Mouse (Mus musculus) lung, postnatal 25 days (tissue): ENCODE measurements around the gene Gm17949.
A peak's percentile ranks its signal among the peaks of the same experiment; 100 is the strongest.

Experiments used
- DNase-seq: peaks from one replicate; pipeline ENCODE4 v3.0.0; 2022; ENCODE audit warnings: low spot score

Gm17949 gene

DNA sequence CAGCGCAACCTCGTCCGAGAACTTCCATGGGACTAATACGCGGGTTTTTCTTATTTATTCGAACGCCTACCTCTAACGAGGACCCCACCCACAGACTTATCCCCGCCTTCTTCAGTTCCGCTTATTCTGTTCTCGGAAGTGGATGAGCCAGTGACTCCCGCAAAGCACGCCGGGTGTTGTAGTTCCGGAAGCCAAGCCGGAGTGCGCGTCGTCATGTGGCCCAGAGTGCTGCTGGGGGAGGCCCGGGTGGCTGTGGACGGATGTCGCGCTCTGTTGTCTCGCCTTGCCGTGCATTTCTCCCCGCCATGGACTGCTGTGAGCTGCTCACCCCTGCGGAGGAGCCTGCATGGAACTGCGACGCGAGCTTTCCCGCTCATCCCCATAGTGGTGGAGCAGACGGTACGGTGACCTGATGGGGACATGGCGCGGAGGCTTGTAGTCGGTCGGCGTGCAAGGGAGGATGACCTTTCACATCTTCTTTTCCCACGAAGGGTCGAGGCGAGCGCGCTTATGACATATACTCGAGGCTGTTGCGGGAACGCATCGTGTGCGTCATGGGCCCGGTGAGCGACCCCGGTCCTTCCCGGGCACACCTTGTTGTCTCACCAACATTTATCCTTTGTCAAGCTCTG, 21.0 kb upstream of the Gm17949 start, which contains the start of gene Clpp:
Gene Clpp, plus strand, starts transcription at position 191 of the 632 bp plus-strand sequence.
- DNase-seq, result peak; percentile 98

DNA sequence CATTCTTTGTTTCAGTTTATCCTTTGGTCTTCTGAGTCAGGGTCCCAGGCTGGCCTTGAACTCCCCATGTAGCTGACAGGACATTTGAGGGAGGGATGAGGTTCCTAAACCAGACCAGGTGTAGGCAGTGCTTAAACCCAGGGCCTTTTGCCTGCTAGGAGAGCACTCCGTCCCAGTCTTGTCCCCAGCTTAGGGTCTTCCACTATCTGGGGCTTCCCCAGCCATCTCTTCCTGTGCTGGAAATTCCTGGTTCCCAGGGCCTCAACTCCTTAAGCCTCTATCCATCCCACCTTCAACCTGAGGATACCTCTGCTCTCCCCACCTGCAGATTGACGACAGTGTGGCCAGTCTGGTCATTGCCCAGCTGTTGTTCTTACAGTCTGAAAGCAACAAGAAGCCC, 20.3 kb upstream of the Gm17949 start:
- DNase-seq, result no peak

DNA sequence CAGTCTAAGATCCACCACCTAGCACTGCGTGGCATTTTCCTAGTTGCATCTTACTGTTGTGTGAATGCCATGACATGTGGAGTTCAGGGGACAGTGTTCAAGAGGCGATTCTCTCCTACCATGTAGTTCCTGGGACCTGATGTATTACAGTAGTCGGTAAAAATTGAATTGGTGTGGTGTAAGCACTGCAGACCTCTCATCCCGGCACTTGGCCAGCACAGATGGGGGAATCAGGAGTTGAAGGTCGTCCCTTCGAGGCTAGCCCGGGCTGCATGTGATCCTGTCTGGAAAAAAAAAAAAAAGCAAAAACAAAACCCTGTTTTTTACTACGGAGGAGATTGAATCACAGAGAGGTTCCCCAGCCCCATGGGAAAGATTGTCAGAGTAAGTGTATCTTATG, 16.2 kb upstream of the Gm17949 start:
- no peak for DNase-seq

DNA sequence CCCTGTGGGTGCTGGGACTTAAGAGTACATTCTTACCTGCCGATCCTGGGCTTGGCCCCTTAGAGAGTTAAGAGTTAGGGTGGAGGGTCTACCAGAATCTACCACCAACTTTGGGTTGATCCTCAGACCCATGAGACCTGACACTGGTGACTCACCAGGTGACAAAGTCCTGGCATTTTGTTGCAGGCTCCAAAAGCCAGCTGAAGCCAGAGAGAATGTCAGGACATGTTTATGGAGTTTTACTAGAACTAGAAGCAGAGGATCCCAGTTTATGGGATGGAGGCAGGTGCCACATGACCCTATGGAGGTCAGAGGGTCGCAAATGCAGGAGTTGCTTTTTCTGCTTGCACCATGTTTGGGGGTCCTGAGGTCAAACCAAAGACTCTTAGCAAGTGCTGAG, 14.8 kb upstream of the Gm17949 start:
- no peak for DNase-seq

DNA sequence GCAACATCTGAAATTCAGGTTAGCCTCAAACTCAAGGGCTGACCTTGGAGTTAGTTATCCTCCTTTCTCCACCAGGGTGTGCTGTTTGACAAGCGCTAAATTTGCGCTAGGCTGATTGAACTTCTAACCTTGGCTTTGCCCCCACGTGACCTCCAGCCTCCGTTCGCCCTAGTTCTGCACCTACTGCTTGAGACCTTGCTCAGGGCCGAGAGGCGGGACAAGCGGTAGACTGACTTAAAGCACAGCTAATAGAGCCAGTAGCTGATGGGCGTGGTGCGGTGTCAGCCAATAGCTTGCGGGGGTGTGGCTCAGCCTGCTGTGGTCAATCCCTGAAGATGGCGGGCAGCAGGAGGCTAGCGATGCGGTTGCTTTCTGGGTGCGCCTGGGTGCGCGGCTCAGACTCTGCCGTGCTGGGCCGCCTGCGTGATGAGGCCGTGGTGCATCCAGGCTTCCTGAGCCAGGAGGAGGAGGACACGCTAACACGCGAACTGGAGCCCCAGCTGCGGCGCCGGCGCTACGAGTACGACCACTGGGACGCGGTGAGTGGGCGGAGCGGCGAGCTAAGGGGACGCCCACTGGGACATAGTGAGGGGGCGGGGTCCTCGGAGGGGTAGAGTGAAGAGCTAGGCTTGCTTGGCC, 14.1 kb upstream of the Gm17949 start, which contains the start of gene Alkbh7:
Gene Alkbh7, plus strand, starts transcription at position 311 of the 639 bp plus-strand sequence.
- peak; percentile 99 for DNase-seq

DNA sequence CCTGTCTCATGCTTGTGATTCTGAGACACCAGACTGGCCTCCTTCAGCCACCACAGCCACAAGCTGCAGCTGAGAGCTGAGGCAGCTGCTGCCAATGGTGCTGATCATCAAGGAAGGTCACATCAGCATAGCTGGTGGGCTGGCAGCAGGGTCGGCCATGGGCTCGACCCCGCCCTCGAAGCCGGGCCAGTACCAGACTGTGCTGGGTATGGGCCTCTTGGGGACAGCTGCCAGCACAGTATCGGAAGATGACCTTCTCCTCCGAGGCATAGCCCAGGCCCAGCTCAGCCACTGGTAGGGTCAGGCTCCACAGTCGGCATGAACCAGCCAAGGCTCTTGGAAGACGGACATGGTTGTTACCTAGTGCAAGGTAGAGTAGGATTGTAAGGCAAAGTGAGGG, 11.9 kb upstream of the Gm17949 start:
- DNase-seq, result no peak

DNA sequence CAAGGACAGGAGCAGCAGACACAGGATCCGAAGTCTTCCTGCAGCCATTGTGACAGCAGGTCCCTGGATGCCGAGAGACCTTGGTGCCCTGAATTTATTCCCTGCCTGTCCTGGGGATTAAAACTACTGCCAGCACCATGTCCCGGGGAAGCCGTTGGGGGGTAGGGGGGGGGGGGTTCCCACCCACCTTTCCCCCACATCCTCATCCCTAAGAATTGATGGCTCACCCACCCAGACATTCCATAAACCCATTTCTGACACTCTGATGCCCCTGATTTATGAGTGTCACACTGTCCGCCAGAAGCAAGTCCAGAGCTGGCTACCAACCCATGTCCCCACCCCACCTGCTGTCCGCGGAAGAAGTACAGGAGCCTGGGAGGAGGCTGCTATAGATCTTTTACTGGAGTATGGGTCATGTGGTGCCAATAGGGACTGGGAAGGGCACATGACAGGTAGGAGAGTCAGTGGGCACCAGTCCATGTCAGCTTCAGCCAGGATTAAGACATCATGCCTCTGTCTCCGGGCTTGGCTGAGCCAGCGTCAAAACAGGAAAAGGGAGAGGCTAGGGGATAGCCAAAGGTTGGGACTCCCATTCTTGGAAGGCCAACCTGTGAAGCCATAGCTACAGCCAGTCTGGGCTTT, 11.2 kb upstream of the Gm17949 start, which contains the start of gene Pspn:
Gene Pspn, minus strand, starts transcription at position 51 of the 642 bp plus-strand sequence.
- DNase-seq, result no peak

DNA sequence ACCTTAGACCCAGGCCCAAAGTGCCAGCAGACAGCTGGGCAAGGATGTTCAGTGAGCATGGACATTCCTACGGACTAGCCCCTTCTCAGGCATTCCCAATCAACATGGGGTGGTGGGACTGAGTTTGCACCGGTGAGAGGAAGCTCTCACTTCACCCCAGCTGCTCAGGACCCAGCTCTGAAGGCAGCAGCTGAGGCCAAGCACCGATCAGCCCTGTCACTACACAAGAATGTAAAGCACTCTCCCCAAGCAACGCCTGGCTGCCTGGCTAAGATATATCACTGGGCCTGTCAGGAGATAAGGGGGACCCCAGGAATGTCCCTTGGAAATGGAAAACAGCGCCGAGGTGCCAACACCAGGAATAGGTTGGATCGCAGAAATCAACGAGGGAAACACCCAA, 10.0 kb upstream of the Gm17949 start:
- no peak for DNase-seq

DNA sequence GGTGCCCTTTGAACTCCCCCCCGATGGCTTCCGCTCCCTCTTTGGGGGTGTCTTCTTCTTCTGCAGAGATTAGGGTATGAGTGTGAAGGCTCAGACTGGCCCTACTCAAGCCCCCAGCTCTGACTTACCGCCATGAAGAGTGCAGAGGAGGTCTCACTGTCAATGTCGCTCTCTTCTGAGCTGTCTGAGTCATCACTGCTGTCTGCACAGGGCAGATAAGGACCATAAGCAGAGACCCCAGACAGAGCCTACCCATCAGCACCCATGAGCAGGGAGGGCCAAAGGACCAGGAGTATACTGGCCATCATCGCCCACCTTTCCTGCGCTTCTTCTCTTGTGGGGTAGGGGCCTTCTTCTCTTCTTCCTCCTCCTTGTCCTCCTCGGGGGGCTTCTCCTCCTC, 7.3 kb upstream of the Gm17949 start:
- no peak for DNase-seq

DNA sequence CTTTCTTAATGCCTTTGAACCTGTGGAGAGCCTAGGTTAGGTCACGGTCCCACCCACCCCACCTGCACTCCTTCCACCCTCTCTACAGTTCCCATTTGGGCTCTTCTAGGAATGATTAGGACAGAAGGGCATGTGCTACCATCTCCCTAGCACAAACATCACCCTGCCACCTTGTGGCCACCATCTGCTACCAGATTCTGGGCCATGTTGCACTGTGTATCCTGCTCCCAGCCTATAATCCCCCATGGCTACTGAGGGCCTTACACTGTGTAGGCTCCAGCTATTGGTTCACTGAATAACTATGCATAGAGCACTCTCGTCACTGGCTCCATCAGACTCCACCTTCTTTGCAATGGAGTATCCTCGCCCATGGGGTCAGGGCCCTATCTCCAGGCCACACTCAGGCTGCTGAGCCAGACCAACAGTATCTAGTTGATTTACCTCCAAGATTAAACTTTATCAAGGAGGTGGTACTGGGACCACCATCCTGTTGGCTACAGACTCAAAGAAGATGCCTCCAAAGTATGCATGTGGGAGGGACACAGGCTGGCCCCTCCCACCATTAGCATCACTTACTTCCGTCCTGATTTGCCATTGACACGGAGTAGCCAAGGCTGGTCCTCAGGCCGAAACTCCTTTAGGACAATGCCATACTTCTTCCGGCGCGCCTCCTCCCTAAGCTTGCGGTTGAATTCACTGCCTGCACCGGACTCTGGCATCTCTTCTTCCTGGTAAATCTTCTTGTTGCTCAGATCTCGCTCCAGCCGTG, 3.9 kb upstream of the Gm17949 start:
- no peak for DNase-seq

DNA sequence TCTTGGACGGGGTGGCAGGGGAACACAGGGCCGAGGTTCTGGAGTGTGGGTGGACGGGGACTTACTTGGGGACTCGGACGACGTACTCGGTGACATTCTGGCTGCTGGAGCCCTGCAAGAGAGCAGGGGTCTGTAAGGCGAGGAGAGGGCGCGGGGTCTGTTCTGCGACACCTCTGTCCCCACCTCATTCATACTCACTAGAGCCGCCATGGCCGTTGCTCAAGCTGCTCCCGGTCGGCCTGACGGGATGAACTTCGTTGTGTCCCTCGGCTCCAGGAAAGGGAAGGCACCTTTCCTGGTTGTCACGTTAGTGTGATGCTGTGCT, 396 bp upstream of the Gm17949 start:
- no peak for DNase-seq

DNA sequence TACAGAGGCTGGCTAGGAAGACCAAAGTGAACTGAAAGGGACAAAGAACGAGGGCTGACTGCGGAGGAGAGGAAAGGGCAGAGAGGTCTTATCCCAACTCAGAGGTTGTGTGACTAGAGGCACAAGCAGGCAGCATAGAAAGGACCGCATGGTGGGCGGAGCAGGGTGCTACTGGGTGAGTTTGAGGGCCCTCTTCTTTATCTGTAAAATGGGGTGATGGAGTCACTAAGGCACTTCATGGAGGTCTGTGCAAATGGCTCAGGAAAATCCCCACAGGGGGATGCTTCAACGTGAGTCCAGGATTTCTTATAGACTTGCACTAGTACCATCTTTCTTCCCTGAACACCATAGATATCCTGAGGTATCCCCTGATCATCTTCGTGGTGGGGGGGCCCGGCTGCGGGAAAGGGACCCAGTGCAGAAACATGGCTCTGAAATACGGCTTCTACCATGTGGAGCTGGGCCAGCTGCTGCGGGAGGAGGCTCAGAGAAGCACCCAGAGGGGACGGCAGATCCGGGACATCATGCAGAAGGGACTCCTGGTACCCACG, 1.1 kb downstream of the Gm17949 start:
- no peak for DNase-seq

DNA sequence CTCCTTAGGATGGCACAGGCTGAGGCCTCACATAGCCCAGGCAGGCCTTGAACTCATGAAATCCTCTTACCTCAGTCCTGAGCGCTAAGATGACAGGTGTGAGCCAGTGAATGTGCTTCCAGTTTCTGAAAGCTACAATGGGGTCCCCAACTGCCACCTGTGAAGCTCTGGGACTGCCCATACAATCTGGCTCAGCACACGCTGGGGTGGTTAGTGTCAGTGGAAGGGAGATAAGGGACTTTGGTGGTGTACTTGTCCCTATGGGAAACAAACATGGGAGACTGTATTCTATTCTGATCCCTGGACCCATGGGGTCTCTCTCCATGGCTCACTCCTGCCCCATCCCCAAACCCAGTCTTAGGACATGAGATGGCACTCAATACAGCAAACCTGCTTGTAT, 8.4 kb downstream of the Gm17949 start:
- DNase-seq, result no peak

DNA sequence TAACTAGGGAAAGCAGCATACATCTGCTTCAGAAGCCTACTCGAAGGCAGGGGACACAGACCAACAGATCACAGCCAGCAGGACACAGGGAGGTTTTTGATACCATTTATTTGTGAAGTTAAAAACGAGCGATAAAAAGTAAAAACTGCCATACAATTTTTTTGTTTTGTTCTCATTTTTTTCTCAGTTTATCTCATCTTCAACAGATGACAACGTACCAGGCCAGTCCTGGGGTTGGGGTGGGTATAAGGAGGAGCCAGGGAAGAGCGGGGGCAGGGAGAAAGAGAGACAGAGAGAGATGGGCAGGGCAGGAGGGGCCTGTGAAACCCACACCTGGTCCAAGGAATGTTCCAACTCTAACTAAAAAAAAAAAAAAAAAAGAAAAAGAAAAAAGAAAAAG, 9.7 kb downstream of the Gm17949 start:
- DNase-seq, result no peak

DNA sequence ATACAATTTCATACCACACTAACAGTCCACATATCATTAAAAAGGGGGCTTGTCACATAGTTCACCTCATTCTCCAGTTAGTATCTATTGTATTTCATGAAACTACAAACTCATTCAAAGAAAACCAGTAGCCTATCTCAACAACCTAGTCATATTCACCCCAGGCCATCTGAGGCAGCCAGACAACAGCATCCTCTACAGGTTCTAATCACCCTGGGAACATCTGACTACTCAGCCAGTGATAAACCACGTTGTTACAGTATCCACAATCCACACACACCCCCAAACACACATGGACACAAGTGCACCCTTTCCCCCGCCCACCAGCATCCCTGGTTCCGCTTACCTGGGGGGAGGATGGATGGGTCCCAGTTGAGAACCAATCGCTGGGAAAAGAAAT, 16.2 kb downstream of the Gm17949 start:
- DNase-seq, result no peak

DNA sequence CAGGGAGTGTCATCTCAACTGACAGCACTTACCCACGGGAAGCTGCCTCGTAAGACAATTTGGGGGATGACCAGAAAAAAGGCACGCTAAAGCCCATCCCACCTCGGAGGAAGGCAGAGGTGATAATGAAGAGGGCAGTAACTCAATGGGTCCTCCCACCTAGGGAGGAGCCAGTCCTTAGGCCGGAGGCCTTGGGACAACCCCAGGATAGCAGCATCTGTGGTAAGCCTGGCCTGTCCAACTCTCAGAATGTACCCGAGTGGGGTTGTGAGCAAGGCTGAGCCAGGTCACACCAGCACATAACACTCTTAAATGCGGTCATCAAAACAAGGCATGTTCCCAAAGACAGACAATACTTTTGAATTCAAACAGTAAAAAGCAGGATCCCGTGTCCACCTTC, 18.4 kb downstream of the Gm17949 start:
- DNase-seq, result no peak

DNA sequence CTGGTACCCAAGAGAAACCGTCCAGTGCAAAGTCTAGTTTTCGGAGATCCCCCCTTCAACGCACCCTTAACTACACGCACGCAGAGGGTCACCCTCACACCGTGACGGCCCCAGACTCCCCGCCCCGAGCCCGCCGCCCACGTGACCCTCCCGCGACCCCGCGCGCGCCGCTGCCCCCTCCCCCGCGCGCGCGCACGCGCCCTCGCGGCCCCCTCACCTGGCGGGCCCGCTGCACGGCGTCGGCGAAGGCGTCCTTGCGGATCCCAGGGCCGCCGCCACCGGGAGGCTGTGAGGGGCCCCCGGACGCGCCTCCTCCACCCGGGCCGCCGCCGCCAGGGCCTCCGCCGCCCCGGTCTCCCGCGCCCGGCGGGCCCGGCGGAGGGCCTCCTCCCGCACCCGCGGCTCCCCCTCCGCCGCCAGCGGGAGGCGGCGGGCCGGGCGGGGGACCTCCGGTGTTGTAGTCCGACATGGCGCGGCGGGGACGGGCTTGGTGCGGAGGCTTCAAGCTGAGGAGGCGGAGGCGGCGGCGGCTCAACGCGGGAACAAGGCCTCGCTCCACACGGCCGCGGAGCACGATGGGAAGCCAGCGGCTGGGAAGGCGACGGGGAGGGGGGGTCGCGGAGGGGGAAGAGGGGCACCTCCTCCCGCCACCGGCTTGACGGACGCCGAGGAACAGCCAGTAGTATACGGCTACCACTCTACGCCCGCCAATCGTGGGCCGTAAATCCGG, 19.8 kb downstream of the Gm17949 start, which contains the start of gene Khsrp:
Gene Khsrp, minus strand, starts transcription at position 592 of the 730 bp plus-strand sequence.
- no peak for DNase-seq

DNA sequence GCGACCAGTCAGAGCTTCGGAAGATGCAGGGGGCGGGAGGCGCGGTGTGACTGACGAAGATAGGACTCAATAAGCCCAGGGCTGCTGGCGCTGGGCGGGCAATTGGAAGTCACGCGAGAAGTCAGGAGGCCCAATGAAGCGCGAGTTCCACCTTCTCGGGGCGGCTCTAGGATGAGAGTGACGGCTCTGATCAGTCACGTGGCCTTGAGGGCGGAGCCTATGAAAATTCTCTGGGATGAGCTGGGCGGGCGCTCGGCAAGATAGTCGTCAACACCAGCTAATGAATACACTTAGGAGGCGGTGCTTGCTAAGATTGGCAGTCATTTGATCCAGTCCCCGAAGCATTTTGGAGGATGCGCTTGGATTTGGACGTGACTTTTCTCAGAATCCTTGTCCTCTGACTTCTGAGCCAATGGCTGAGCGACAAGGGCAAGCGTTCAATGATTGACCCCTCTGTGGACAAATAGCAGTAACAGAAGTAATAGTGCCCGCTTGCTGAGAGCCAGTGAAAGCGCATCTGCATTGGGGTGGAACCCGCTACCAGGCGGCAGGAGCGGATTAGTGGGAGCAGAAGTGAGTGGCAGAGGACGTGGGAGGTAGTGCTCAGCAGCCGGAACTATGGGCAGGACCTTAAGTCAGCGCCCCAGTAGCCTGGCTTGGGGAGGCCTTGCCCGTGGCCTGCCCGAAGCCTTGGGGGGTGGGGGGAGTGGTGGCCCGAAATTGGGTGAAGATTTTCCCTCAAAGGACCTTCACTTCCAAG, 20.6 kb downstream of the Gm17949 start:
- DNase-seq, result peak; percentile 100

DNA sequence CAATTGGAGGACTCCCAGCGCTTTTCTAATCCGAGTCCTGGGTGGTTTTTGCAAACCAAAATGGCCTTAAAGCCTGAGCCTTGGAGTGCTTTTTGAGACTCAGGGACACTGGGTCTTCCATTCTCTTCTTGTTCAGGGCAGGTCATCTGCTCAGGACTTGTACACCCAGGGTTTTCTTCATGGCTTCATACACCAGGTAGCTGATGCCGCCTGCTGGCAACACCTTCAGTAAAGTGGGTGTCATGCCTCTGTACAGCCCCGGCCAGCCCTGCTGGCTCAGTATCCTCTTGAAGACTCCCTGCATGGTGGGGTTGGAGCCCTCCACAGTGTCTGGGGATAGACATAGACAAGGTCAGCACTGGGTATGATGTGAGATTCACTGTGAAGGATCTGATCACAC, 21.6 kb downstream of the Gm17949 start:
- no peak for DNase-seq

DNA sequence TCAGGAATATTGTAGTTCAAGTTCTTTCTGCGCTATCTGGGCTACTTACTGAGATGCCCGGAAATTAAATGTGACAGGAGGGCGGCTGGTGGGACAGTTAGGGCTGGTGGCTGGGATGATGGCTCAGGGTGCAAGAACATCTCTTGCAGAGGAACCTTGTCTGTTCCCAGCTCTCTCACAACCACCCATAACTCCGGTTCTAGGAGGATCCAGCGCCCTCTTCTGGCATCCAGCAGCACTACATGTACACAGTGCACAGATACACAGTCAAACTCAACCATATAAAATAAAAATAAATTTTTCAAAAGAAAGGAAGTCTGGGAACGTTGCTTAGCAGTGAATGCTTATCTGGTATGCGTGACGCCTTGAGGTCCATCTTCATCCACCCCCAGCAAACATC, 27.7 kb downstream of the Gm17949 start:
- no peak for DNase-seq

DNA sequence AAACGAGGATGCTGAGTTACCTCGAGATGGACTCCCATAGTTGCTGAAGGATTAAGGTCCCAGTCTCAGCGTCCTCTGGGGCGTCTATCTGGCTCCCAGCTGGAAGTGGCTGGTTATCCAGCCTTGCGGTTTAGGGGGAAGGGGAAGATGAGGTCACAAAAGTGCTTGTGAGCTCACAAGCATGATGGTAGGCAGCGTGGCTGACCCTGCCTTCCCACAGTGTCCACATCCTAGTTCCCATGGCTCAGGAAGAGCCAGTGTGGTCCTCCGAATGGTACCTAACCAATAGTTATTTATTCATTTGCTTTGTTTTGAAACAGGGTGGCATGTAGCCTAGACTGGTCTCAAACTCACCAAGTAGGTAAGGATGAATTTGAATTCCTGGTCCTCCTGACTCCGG, 30.3 kb downstream of the Gm17949 start, which contains the start of gene Slc25a41:
Gene Slc25a41, minus strand, starts transcription at position 101 of the 400 bp plus-strand sequence.
- no peak for DNase-seq
